Mouse (Mus musculus) forelimb bud, embryonic 11.5 days (tissue): Measurements from ENCODE around the gene Inpp4b.
A peak's percentile ranks its signal among the peaks of the same experiment; 100 is the strongest.

ENCODE experiments used
- DNase-seq: peaks from one replicate; pipeline ENCODE4 v3.0.0-alpha.2; 2012; ENCODE audit warnings: low read depth, low spot score

Inpp4b gene

DNA sequence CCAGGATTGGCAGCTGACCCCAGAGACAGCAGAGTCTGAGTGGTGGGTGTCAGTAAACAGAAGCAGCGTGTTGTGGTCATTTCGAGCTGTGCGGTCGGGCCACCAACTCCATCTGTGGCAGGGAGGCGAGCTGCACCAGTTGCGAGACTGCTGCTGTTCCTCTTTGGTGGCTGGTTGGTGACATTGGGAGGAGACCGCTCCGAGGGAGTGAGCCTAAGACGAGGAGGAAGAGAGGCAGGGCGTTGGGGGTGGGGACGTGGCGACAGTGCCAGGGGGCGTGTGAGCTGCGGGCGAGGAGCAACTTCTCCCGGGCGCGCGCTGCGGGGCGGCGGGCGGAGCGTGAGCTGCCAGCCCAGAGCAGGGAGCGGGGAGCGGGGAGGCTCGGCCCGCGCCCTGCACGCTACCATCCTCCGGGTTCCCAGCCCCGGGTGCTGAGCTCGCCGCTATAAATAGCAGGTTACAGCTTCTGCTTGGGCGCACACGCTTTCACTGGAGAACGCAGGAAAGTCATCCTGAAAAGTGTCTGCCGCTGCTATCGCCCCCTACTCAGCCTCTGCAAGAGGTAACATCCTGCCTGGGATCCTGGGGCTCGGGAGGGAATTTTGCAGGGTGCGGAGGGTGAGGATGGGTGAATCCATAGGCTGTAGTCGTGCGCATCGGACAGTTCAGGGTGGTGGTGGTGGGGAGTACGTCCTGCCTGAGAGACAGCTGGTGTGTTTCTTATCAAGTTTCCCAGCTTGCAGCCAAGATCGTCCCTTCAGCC lies at the start of gene Inpp4b:
Gene Inpp4b, plus strand, starts transcription at position 321 of the 763 bp plus-strand sequence.
- DNase-seq: peak; percentile 21

DNA sequence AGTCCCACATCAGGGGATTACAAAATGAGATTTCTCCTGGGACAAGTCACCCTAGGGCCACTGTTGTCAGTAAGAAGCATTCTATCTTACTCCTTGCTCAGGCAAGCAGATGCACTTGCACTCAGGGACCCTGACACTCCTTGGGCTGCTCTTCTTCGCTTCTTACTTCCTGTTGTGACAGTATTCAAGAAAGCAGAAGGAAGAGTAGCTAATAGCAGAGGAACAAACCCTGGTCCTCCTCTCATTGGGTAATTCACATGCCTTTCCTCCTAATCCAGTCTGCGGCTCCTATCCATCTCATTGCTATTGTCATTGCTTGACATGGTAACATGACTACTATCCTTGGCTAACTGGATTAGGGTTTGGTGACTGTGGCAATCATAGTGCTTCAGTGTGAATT lies 7.1 kb upstream of the Inpp4b start:
- DNase-seq: no peak

DNA sequence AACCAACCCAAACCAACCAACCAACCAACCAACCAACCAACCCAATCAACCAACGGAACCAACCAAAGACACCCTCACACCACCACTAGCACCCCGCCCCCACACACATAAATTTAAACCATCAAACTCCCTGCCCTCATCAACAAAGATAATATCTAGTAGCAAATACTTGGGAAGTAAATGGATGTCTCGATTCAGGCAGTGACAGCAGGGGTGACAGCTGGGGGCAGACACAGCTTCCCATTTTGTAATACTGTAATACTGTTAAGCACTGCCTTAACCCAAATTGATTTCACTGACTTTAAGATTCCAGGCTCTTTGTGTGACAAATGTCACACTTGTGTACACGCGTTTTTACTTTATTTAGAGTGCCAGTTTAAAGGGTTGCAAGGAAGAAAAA lies 1.2 kb upstream of the Inpp4b start:
- no peak for DNase-seq

DNA sequence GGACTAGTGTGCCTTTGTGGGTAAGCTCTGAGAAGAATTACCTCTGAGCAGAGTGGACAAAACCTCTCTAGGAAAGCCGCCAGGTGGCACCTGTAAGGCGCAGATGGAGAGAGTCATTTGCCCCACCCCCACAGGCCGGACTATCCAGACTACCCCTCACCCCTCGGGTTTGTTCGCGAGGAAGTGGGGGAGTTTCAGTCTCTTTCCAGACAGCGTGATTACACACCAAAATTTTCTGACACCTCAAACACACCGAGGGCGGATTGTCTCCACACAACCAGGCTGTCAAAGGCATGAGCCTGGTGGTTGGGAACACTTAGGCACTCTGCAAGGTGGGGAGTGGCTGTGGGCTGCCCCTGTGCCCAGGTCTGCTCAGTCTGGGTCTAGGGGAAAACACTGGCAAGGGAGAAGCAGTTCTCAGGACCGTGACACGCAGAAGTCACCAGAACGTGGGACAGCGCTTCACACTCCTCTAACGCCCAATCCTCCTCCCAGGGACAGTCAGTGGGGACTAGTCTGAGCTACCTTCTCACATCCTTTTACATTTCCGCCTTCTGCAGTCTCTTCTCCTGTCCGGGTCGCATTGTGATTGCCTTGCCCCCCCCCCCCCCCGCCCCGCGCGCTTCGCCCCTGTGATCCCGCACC lies 643 bp upstream of the Inpp4b start:
- peak; percentile 64 for DNase-seq

DNA sequence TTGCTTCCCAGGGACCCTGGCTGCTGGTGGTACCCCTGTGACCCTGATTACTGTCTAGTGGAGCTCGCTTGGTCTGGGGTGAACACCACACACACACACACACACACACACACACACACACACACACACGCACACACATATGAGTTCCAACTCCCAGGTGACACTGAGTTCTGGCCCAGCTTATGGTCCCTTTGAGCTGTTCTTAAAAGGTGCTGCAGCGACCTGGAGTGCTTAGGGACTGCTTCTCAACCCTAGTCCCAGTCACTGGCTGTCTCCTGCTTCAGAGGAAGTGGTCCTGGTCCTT lies 595 bp downstream of the Inpp4b start:
- DNase-seq: no peak

DNA sequence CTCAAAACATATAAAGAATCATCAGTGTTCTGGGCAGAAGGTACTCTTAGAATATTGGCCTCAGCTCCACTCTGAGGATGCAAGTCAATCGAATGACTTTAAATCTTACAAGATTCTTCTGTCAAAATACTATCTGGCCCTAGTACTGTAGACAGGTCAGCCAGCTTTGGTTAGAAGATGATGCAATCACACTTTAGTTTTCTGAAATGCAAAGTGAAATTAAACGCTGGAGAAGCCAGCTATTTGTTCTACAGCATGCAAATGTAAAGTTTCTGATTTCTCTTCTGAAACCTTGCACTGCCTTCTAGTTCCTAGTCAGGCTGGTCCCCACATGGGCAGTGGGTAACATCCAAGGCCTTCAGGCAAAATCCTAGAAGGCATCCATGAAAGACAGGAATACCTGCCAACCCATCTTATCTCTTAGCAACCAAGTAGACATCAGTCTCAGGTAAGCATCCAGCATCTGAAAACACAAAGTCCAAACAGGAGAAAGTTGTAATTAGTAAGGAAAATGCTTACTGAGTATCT lies 2.9 kb downstream of the Inpp4b start:
- DNase-seq: no peak

DNA sequence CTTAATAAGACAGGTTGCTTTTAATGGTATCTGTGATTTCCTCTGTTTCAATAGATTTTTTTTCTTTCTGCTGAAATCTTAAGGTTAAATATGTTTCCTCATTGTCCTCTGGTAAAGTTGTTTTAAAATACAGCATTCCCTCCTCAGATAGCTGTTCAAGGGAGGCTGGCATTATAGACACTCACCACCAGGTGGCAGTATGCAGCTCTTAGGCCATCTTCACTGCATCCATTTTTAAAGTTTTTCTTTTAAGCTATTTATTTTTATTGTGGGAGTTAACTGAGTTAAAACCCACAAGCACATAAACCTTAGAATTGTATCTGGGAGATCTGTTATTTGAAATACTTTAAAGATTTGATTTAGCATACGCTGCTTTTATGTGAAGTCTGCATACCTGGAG lies 7.1 kb downstream of the Inpp4b start:
- peak; percentile 38 for DNase-seq

DNA sequence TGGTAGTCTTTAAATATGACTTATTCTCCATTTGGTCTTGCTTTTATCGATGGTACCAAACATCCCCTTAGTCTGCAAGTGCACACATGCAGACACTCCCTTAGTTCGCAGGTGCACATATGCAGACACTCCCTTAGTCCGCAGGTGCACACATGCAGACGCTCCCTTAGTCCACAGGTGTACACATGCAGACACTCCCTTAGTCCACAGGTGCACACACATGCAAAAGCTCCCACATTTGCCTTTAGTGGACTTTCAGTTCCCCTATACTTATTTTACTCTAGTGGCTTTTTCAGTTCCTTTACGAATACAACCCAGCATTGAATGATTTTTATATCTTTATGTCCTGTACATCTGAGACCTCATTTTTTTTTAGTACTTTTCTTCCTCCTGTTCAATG lies 11.1 kb downstream of the Inpp4b start:
- DNase-seq: no peak

DNA sequence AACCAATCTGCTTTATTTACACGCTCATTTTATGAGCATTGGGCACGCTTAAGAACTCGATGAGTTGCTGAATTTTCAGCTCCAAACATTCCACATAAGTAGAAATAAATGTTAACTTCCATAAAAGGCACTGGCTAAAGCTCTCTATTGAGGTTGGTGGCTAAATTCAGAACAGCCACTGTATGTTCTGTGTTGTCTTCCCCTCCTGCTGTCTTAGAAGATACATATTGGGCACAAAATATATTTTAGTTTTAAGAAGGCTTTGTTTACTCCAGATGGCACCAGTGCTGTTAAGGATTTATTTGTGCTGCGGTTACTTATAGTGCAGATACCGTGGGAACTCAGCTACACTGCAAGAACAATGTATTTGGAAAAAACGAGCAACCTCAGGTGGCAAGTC lies 15.8 kb downstream of the Inpp4b start:
- DNase-seq: no peak

DNA sequence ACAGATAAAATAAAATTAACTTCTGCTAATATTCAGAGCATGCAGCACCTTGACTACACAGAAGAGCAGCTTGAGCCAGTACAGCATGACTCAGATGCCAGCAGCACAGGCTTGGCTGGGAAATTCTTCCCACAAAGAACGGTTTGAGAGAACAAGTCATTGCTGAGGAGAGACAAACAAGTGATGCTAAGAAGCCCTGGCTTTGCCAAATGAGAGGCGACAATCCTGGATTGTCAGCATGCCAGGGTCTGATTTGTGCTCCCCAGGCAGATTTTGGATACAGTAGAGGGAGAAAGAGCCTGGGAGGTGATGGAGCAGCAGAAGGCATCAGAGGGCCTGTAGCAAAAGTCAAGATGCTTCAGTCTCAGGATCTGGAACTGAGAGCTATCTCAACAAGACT lies 18.2 kb downstream of the Inpp4b start:
- no peak for DNase-seq

DNA sequence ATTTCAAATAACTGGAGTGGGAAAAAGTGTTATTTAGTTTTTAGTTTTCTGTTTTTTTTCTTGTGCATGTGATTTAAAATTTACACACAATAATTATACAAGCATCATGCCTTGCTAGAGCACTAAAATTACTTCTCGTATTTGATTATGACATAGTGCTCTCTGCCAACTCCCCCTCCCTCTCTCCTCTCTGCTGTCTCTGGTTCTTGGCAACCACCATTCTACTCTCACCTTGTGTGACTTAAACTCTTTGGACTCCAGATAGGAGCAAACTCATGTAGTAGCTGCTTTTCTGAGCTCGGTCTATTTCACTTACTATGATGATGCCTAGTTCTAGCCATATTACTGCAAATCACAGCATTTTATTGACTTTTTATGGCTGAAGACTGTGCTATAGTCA lies 18.8 kb downstream of the Inpp4b start:
- DNase-seq: no peak

DNA sequence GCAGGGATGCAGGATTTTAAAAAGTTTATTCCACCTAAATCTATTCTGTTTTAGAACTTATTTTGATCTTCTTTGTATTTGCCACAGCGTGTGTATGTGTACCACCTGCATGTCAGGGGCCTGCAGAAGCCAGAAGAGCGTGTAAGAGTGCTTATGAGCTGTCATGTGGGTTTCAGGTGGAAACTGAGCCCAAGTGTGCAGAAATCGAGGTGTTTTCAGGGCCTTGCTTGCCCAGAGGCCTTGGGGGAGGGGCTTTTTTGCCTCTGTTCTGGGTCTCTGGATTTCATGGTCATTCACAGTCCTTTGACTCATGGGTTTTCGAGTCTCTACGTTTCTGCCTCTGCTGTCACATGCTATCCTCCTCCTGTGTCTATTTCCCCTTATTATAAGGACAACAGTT lies 28.3 kb downstream of the Inpp4b start:
- DNase-seq: no peak

DNA sequence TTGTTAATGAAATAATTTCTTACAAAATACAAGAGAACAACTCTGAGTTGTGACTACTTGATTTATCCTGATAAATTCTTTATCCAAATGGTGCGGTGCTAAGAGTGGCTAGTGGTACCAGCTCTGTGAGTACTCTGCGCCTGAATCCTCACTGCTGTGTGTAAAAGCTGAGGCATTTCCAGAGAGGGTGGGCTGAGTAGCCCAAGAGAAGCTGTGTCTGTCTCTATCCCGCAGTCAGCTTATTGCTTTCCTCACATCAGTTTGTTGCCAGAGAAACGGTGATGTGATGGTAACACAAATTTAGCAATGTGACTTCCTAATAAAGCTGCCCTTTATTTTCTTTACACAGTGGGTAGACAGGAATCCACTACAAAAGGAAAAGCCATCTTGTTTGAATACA lies 29.5 kb downstream of the Inpp4b start:
- DNase-seq: no peak

DNA sequence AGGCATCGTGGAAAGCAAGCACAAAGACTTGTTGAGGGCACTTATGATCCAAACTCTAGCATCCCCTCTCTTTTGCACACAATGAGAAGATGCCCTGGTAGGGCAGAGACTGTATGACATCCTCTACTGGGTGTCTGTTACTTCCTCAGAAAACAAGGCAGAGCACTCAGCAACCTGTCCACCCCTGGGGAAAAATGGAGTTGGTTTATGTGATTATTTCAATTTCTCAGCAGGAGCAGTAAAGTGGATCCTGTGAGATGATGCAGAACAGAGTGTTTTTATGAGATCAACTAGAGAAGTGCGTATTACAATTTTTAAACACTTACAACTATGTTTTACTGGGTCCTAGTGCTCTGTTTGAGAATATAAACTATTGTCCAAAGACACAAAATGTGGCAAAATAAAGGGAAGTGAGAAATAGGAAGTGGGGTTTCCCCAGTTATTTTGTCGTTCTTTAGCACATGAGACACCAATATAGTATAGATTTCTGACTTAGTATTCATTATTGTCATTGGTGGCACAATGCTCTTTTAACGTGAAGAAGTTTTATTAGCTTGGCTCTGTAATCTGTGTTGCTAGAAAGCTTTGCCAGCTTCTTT lies 32.6 kb downstream of the Inpp4b start:
- DNase-seq: no peak

DNA sequence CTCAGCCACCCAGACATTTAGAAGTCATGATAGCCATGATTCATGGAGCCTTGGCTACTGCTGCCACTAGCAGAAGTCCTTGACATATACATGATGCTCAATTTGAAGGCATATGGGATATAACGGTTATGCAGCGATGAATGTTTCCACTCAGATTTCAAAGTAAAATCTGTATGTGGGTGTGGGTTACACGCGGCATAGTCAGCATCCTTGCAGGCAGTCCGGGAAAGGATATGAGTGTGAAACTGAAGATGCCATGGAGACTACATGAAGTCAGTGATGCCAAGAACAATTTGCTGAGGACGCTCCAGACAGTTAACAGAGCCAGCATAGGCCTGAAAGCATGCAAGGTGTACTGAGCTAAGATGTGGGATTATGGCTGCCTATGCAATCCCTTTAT lies 46.6 kb downstream of the Inpp4b start:
- no peak for DNase-seq

DNA sequence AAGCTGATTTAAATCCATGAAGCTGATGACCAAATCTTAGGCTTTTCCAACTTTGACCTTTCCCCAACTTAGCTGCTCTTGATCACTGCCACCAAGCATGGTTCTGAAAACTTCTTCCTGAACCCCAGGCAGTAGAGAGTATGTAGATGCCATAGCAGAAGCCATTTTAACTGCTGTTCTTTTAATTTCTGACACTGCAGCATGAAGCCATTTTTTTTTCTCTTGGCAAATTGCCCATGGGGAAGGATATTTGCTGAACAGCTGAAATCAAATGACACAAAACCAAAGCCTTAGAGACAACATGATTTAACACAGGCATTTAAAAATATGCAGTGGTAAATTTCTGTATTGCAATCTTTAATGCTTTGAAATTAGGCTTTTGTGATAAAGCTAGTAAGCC lies 56.7 kb downstream of the Inpp4b start:
- no peak for DNase-seq

DNA sequence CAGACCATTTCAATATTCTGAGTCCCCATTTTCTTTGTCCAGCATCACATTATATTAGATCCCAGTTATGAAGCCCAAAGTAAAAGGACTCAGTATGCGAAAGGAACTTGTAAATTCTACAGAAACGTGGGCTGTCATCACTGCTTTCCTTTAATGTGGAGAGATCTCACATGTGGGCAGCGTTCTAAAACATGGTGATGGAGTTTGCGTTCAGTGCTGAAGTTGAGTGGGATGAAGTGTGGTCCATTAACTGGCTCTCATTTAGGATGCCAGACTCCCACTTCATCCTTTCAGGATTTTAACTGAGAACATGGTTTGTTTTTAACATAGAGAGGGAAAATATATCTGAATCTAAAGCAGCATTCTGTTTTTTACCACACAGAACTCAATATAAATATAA lies 57.1 kb downstream of the Inpp4b start:
- no peak for DNase-seq

DNA sequence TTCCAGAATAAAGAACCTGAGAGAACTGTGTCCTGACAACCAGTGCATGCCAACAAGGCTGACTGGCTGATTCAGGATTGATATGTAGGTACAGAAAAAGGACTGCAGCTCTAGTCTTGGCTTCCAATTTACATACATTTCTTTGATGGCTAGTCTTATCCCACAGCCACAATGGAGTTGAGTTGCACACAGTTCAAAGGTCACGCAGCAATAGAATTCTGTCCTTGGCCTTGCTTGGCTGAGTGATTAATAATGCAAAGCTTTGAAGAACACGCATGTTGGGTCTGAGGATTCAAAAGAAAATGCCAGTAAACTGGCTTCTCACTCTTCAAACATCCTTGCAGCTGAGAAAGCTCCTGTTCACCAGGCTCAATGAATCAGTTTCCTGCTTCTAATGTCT lies 70.4 kb downstream of the Inpp4b start:
- no peak for DNase-seq

DNA sequence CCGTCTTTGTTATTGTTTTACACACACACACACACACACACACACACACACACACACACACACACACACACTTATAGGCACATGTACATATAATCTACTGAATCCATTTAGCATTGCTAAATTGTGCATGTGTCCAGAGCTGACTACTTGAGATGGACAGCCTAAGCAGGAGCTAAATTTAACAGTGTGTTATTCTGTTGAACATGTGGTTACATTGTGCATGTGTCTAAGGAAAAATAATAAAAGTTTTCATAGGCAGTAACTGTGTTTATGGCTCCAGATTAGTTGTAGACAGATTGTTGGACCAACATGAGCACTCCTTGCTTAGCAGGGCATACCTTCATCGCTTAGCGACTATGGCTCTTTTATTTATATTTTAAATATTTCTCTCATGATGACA lies 101.6 kb downstream of the Inpp4b start:
- no peak for DNase-seq

DNA sequence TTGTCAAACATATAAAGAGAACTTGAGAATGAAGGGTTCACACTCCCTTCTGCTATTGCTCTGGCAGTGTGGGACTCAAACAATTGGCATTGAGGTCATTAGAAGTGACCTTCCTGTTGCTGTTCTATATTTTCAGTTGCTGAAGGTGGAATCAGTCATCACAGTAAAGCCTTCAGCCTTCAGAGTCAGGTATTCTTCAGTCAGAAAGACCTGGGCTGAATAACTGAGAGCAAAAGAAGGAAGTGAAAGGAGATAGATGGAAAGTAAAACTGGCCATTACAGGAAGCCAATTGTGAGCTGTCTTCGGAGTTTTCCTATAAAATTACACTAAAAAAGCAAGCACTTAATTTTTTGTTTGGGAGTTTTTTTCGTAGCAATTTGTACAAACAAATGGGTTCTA lies 107.4 kb downstream of the Inpp4b start:
- no peak for DNase-seq

DNA sequence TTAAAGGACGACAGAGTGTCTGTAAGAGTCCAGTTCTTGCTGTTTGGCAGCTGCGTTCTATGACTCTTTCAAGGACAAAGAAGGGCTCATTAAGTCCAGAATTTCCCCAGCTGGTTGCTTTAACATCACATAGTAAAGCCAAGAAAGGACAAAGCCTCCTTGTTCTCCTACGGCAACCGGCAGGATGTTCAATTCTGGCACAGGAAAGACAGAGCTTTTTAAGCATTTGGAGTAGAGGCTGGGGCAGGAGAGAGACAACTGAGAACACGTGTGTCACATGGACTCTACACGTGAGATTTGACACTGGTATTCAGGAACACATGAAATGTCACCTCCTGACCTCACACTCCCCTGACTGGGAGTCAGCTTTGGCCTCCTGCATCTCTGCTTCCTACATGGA lies 109.7 kb downstream of the Inpp4b start:
- peak; percentile 35 for DNase-seq

DNA sequence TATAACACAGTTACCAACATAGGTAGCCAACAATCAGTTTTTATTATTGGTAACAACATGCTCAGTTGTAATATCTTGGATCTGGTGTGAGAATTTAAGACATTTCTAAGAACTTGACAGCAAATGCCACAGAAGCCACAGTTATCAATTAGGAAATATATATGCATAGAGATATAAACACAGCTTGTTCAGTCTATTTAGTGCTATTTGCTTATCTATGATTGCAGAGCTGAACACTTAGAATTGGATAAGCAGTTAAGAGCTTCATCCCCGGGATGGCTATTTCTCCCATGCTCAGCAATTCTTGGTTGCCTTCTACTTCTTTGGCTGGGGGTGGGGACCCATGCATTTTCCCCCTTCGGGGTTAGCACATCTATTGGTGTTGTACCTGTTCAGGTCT lies 112.5 kb downstream of the Inpp4b start:
- DNase-seq: no peak

DNA sequence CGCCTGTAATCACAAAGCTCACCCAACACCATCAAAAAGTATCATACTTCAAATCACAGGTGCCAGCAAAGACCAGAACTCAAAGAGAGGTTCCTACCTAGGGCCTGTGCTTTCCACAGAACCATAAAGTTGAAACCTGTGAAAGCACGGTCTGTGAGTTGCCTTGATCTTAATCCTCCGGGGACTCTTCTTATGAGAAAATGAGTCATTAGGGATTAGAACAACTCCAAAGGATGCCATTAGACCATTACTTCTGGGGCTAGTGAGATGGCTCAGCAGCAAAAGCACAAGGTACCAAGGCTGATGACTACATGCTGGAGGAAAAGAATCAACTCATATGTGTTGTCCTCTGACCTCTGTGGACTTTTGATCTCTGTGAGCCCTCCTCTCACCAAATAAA lies 121.4 kb downstream of the Inpp4b start:
- no peak for DNase-seq
